Mouse (Mus musculus): Measurements from ENCODE around the gene Ly86.

The Ly86 gene

DNA sequence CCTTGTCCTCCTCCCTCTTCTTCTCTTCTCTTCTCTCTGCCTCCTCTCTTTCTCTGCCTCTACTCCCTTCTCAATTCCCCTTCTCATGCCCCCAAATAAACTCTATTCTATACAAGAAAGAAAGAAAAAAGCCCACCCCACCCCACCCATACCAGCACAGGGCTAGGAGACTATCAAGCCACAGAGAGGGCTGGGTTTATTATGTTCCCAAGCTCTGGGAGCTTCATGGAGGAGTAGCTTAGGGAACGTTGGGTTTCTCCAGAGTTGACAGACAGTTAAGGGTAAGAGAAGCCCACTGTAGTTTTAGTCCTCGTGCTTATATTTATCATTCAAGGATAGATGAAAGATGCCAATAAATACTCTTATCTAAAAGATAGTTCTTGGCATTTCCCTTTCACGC lies 88.7 kb downstream of the Ly86 start:
- DNase-seq: no peak

DNA sequence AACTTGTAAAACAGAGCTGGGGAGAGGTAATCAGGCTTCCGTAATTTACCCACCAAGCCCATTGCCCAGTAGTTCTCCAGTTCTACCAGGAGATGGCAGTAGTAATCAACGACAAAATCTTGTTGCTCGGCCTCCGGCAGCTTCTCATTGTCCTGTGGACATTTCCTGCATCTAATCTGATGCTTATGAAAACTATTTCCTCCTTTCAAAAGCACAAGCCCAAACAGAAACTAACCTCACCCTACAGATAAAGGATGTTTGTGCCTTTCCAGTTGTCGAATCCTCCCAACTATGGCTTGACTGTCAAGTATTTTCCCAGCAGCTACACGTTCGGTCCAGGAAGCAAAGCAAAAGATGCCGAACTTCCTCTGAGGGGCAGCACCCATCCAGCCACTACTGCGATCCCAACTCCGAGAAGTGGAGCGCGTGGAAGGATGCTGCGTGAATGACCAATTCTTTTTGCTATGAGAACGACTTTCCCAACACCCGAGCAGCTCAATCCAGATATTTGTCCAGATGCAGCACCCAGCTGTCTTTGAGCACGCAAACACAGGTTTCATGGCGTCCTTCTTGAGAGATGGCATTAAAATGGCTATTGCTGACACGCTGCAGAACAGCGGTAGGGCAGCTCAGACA lies 89.2 kb downstream of the Ly86 start:
- peak; percentile 38 to 61 for DNase-seq

DNA sequence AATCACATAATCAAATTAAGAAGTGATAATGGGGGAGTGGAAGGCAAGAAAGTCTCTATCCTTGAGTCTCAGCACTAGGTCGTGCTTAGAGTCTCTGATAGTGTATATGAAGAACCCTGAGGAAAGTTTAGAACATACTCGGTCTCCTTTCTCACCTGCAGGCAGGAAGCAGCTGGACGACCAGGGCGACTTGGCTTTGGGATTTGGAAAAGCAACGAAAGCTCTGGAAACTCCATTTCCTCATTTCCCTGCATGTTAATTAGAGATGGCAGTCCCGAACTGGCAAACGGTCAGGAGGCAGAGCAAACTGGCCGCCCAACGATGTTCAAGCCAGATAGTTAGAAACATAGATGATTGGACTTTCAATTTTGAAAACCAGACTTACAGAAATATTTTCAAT lies 89.8 kb downstream of the Ly86 start:
- no peak for DNase-seq

DNA sequence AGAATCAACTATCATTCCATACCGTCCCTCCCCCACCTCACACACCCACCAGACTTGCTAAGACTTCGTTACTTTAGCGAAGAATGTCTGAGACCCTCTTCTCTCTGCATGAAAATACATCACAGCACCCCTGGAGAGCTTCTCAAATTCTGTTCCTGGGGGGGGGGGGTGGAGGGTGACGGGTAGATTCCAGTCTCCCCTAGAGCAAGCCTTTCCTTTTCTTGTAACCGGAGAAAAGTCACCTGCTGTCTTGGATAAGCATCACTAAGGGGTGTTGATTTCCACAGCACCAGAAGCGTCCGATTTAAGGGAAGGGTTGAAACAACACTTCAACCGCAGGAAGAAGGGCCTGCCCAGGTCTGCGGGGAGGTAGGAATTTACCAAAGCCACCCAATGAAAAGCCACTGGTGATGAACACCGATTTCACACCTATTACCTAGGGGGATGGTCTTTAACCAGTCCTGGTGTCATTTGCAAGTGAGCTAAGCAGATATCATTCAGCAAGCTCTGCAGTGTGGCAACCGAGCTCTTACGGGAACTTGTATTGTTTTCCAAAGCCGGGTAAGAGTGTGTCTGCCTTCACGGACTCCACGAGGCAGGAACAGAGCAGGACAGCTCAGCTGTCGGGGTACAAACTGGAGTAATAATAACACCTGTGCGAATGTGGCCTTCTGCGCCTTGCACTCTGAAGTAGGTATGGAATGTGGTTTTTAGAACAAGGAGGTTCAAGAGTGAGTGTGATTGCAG lies 91.4 kb downstream of the Ly86 start:
- no peak for DNase-seq

DNA sequence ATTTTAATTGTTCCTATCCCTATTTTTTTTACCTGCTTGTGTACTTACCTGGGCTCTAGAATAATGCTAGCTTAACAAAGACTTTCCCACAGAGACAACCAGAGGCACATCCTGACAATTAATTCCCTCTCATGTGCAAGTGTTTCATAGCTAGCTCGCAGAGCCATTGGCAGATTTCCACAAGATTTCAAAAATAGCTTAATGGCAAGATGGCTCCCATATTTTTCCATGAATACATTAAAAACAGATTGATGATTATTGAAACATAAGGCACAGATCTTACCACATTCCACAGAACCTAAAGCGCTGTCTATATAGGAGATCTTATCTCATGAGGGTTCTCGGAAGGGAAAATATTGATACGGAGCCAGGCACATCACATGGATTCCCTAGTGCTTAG lies 93.8 kb downstream of the Ly86 start:
- DNase-seq: no peak

DNA sequence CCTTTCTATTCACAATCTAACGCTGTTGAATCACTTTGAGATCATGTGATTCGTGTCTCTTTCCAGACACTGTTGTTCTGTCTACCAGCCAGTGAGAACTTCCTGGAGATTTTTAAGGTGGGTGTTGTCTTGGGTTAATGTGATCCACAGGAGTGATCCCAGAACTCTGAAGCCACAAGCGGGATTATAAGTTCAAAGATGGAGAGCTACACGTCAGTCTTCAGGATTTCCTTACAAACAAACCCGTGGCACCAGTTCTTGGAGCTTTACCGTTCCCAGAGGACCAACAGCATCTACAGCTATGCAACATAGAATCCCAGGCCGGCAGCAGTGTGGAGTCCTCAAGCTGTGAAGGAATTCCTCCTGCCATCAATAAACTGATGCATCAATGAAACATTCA lies 94.5 kb downstream of the Ly86 start:
- no peak for DNase-seq

DNA sequence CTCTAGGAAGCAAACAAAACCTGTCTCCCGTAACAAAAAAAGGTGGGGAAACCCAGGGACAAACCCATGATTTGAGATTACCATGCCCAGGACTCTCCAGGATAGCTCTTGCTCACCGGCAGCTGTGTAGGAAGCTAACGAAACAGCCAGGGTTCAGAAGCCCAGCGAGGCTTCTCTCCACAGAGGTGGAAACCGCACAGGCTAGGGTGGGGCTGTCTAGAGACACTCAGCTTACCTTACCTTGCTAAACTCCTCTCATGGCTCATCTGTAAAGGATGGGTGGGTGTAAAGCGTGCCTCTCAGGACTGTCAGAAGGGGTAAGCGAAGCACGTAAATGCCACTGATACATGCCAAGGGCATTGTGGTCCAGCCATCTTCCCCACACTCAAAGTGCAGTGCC lies 94.9 kb downstream of the Ly86 start:
- DNase-seq: no peak

DNA sequence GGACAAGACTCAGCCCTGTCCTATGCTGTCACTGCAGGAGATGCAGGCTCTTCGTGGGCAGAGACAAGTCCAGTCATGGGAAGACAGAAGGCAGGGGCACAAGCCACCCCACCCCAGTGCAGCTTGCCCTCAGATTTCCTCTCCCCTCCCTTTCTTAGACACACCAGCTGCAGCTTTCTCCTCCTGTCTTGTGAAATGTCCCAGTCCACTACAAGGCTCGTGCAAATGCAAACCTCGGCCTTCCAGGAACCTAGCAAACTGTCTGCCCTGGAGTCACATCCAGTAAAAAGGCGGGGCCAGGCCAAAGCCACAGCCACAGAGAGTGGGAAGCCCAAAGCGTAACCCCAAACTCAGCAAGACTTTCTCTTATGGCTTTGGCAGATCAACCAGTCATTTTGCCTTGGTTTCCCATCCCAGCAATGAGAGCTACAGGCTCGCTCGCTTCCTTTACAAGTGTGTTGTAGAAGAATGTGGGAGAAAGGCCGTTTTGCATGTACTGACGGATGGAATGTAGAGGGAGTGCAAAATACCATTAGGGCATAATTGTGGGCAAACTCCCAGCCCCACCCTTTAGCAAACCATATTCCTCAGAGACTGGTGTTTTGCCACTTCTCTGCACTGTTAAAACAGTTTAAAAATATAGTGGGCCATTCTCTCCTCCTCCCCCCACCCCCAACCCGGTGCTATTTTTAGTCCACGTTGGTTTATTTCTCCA lies 95.7 kb downstream of the Ly86 start:
- no peak for DNase-seq

DNA sequence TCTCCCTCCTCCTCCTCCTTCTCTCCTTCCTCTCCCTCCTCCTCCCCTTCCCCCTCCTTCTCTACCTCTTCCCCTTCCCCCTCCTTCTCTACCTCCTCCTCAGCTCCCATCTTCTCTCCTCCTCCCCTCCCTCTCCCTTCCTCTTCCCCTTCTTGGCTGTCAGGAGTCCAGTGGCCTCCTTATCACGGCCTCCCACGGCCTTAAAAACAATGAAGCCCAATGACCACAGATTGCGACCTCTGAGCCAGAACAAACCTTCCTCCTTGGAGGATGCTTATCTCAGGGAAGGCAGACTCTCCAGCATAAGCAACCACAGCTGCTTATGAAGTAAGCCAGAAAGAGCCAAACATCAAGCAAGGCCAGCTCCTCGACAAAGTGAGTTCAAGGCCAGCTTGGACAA lies 97.0 kb downstream of the Ly86 start:
- no peak for DNase-seq

DNA sequence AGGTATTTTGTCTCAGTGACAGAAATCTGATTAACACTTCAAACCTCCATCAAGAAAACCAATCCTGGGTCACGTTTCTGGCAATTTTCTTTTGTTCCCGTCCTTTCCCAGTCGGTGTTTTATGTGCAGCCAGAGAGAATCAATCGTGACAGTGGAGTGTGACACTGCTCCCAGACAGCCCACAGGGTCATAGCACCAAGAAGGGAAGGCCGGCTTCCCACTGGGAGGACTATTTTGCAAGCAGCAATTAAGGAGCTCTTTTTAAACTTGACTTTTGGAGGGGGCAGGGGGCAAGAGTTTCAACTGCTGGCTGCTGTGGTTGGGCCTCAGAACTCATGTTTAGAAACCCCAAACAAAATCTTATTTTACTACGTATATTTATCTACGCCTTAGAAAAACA lies 97.5 kb downstream of the Ly86 start:
- DNase-seq: no peak

DNA sequence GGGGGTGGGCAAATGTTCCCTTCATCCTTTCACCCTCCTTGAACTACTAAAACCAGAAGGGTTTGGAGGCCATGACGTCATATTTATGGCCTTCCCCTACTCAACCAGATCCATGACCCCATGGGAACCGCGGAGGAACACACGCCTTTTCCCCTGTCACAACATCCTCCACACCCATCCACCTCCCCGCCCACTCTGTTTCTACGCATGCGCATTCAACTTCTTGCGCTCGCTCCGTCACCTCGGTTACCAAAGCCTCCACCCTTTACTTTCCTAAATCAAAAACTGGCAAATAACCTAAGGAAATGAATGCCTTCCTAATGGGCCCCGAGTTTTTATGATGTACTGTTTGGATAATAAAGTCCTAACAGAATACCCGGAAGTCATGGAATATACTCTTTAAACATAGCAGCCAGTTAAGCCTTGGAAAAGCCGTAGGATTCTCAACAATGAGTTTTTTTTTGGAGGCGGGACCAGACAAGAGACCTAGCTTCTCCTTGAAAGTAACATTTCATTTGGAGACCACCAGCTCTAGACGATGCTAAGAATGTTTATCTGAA lies 101.8 kb downstream of the Ly86 start:
- no peak for DNase-seq

DNA sequence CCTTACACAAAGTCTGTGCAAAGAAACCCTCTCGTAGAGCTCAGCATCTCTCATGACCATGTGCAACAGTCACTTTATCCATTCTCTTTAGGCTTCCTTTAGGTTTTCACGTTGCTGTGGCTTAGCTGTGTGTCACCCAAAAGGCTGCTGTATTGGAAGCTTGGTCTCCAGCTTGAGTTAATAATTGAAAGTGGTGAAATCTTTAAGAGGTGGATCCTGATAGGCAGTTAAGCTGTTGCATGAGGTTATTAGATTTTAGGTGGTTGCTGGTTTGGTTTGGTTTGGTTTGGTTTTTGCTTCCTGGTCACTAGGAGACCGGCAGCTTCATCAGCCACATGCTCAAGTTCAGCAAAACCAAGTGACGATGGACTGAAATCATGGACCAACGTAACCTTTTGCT lies 106.0 kb downstream of the Ly86 start:
- no peak for DNase-seq

DNA sequence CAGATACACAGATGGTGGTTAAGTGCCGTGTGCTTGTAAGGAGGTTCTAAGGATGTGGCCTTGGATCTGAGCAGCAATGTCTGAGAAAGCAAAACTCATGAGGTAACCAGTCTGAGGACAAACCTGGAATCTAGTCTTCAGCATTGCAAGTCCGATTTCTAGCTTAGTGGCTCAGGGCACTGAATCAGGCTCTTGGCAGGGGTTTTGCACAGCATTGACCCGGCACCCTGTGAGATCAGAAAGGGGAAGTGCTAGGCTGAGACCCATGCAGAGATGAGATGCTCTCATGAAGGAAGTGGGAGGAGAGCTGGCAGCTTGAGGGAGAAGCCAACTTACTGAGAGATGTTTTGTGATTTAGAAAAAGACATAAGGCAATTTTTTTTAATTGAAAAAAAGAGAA lies 106.5 kb downstream of the Ly86 start:
- peak in 1 of 2 experiments; percentile 12 for DNase-seq

DNA sequence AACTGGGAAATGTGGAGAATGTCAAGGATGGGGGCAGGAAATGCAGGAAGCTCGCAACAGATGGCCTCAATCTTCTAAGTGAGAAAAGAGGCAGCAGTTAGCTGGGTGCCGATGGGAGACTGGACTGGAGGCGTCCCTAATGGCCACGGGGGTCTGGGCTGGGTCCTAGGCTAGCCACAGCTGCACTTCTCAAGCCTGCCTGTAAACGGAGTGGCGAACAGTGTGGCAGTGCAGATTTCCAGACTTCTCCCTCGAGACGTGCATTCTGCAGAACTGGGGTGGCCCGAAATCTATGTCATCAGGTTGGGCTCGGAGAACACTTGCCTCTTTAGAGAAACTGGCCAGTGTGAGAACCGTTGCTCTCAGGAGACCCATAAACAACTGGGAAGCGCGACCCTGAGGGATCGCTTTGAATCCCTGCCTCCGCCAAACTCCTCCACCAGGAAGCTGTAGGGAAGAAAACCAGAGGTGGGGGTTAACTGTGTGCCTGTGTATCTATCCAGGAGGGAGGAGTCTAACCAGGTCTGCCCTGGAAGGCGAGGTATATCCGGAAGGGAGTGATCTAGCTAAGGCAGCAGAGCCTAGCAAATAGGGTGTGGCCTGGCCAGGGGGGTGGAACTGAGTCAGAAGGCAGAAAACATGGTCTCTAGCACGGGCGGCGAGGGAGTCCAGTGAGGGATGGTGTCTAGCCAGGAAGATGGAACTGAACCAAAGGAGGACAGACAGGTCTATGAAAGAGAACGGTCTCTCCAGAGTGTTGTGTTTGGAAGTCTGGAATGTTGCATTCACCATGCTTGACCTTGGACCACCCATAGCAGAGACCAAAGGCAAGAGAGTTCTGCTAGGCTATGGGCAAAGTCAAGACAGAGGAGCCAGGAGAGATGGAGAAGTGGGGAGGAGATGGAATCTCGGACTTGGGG lies 107.3 kb downstream of the Ly86 start:
- peak; percentile 36 to 39 for DNase-seq

DNA sequence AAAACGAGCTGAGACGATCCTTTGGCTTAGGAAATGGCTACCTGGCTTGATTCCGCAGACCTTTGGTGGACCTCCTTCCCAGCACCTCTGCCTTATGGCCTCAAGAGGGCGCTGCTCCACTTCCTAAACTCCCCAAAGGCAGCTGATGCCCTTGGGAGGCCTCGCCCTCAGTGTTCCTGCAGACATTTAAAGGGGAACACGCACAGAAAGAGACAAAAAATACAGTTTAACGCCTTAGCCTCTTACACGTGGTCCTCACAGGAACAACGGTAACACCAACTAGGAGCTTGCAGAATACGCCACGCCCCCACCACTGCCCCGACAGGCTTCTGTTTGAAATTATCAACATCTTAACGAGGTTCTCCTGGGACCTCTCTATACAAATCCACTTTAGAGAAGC lies 108.2 kb downstream of the Ly86 start:
- peak; percentile 69 to 75 for DNase-seq

DNA sequence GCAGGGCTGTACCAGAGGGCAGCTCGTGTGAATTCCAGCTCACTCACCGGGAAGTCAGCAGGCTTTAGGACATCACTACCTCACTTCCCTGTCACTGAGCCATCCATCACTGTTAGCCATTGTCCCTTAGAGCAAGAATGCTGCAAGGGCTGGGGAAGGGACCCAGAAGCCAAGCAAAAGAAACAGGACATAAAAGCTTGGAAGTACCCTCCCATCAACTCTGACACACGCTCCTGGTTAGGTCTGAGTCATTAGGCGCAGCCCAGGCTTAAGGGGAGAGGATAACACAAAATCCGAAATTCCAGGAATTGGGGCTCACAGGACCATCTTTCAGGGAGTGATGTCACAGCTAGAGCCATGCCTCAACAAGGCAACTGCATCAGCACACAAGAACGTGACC lies 109.3 kb downstream of the Ly86 start:
- DNase-seq: no peak

DNA sequence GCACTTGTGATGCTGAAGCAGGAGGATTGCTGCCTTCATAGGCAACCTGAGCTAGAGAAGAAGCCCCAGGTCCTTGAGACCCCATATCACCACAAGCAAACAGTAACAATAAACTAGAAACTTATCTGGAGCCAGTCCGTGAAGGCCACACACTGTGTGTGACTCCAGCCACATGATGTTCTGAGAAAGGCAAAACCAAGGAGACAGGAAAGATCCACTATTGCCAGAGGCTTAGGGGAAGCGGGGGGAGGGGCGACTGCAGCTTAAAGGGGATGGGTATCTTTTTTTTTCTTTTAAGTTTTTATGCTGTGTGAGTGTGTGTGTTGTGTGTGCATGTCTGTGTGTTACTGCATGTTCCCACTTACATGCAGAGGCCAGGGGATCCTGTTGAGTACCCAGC lies 110.6 kb downstream of the Ly86 start:
- DNase-seq: no peak

DNA sequence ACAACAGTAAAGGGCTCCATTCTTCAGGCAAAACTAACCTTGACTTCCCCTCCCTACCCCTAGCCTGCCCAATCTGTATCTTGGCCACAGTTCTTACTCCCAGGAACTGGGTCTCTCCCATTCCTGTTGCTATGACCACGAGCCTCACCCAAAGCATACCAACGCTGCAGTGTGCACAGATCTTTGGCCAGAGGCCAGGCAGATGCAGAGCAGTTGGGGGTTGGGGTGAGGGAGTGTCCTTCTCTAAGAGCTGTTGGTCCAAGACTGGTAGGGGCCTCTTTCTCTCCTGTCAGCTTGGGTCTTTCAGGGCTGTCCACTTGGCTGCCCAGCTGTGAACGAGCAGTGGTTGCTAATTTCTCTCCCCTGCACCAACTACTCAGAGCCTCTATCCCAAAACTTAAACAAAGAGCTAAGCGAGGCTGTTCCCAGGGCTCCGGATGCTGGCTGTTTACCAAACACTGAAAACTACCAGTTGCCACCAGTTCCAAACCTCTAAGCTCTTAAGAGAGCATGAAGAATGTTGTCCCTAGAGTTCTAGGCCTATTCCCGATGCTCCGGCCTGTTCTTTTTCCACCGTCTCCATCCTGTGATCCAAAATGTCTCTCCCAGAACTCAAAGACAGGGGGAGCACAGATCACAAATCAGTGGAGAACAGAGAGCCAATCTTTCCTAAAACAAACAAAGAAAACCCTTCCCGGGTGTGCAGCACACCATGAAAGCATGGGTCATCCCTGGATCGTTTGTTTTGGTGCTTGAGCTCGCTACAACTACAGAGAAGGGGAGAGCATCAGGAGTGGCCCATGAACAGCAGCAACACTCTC lies 112.2 kb downstream of the Ly86 start:
- peak; percentile 19 to 52 for DNase-seq

DNA sequence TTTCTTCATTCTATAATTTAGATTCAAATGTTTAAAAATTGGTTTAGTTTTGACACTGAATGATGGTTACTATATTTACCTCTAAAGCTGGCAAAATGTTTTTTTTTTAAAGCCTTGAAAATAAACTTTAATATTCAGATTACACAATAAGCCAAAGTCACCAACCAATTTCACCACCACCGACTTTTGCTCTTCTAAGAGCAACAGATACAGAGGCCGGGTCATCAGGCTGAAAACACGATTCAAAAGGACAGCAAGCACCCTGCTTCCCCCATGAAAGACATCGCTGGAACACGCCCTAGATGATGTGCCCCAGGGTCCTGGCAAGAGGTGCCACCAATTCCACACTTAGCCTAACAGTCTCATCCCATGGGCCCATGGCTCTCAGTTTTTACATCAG lies 113.5 kb downstream of the Ly86 start:
- no peak for DNase-seq

DNA sequence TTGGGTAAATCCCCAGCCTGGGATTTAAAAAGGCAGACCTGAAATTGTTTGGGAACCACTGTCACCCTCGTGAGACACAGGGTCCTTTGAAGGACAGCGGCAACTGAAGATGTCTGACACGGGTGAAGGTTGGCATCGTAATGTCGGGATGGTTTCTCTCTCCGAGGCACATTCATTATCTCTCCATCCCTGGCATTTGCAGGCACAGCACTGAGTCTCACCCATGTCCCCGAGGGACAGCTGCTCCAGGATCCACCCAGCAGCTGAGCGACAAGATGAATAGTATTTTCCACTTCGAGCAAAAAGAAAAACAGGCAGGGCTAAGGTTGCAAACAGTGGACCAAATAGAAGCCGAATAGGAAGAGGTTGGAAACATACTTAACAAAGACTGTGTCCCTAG lies 114.0 kb downstream of the Ly86 start:
- DNase-seq: no peak
